Mouse (Mus musculus): ENCODE measurements around the gene Cd300e.

Cd300e gene

DNA sequence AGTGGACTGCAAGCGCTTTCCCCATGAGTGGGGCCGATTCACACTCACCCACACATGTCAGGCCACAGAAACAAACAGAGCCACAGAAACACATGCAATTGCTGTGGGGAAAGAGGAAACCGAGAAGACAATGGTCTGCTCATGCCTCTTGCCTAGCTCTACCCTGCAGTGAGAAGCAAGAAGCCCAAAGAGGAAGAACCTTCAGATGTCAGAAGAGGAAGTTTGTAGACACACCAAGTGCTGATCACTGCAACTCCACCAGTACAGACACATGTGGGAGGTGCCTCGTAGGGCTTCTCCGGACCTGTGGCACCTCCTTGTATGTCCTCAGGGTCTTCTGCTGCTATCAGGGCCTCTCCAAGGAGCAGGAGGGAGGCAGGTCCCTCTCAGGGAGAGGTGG, 57.9 kb downstream of the Cd300e start:
- in situ Hi-C loops (cut with MboI, MseI): loop anchor here (5.0 kb wide), 1 partner anchor 43 kb away; the partner anchor contains the start of gene Cd300ld3
